Mouse (Mus musculus): ENCODE data around the gene Papss2.

GRCm38 (mm10) chr19:32568470-32568869, 27.1 kb upstream of the Papss2 start:
- no peak for TF ChIP-seq CTCF (IDR thresholded peaks at IDR 0.05; ENCODE audit: low read depth)
- no peak for TF ChIP-seq EP300 (IDR thresholded peaks at IDR 0.05; ENCODE audit: low read depth)

Data from liver, embryonic 14.5 days (tissue).